Mouse (Mus musculus): ENCODE measurements around the gene Dglucy.

- TF ChIP-seq CTCF (IDR thresholded peaks at IDR 0.05; ENCODE audit: insufficient read depth, low read length) (no peak), POLR2A (IDR thresholded peaks at IDR 0.05; ENCODE audit: borderline replicate concordance, extremely low read depth, low read depth, low read length) (no peak)
Observed at GRCm38 (mm10) chr12:100899111-100899640, 120.3 kb downstream of the Dglucy start.

Measured in lung, adult 2 months (tissue).